Mouse (Mus musculus) bone marrow, adult 2 months (tissue): ENCODE results near the gene Zfr.

Source experiments
- CTCF ChIP-seq: fragments of 200-500 bp; IDR thresholded peaks from 2 replicates; pipeline ENCODE4 v1.5.1; 2011; ENCODE audit warnings: low read length, control low read depth; ENCODE audit not compliant: control insufficient read depth, insufficient read depth
- POLR2A ChIP-seq: fragments of 200-500 bp; IDR thresholded peaks from 2 replicates; pipeline ENCODE4 v1.6.1; 2011; ENCODE audit warnings: low read depth, mild to moderate bottlenecking, control low read depth, low read length, borderline replicate concordance; ENCODE audit not compliant: control insufficient read depth

GRCm38 (mm10) chr15:12117242-12118092 is at the start of gene Zfr:
- TF ChIP-seq CTCF (peak; percentile 44; the same call in 1 of the 2 replicates), POLR2A (peak; percentile 70)
